Mouse (Mus musculus) thymus, postnatal 0 days (tissue): ENCODE results near the gene Hadha. TPM values are rescaled to one million over a fixed set of nuclear protein-coding genes. Genes with fewer than 3 reads are reported as not detected.
A peak's percentile ranks its signal among the peaks of the same experiment; 100 is the strongest.

ENCODE experiments used
- DNase-seq: peaks from one replicate; pipeline ENCODE4 v3.0.0-alpha.2; 2015; ENCODE audit warnings: low spot score
- polyA plus RNA-seq: library from polyadenylated mRNA; unstranded; fragments of >200 nt; fragmentation: Nextera tagmentation; extraction: Ambion mirVana; gene quantifications from 2 replicates; pipeline ENCODE4 v1.2.1, GENCODE M21; 2015

The Hadha gene
- polyA plus RNA-seq: 111 and 124 TPM in 2 replicates

DNA sequence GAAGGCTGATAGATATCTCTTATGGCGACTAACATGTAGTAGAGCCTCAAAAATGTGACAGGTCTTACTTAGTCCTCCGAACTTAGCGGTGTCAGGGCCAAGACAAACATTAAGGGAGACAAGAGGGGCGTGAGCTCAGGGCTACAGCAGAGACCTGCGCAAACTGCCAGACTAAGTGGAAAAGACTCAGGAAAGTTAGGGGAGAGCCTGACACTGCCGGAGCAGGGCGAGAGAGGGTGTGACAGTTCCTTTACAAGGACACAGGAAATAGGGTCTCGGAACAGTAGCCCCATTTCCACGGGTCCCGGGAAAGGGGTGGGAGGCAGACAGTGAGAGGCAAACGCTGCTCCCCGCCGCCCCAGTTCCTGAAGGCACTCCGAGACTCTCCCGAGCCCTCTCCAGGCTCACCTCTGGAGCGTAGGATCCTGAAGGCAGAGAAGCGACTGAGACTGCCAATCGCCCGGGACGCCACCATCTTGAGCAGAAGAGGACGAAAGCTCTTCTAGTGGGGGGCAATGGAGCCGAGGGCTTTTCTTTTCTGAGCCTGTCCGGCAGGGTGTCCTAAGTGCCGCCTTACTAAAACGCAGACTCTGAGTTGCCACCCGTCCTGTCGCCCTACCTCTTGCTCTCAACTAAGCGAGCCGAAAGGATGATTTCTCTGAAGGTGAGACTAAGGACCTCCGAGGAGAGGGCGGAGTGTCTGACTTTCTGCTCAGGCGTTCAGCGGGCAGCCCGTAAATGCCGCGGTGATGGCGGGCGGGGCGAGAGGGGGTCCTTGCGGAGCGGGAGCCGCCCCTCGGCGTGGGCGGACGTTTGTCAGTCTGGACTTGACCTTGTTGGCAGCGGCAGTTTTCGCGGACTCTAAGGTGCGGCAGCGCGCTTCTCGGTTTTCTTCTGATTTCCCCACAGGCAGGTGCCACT lies at the start of gene Hadha, which contains the start of gene Hadhb:
Gene Hadha (minus strand): TSS at position 689 of the 921 bp plus-strand sequence.
Gene Hadhb (plus strand): TSS at position 775 of the 921 bp plus-strand sequence.
- DNase-seq: peak; percentile 89

DNA sequence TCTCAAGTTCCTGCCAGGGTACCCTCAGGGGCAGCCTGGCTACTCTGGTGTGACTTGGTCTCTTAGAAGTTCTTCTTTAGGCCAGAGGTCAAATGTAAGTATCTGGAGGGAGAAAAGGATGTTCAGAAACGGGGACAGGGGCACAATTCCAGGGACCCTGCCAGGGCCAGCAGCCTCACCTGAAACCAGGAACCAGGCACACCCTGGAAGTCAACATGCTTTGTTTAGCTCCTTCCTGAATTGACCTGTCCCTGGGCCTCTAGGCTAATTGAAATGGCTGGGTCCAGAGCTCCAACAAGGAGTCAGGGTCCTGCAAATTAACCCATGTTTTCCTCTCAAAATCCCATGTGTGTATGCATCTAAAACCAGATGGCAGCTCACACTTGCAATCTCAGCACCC lies 49.5 kb upstream of the Hadha start:
- DNase-seq: no peak

DNA sequence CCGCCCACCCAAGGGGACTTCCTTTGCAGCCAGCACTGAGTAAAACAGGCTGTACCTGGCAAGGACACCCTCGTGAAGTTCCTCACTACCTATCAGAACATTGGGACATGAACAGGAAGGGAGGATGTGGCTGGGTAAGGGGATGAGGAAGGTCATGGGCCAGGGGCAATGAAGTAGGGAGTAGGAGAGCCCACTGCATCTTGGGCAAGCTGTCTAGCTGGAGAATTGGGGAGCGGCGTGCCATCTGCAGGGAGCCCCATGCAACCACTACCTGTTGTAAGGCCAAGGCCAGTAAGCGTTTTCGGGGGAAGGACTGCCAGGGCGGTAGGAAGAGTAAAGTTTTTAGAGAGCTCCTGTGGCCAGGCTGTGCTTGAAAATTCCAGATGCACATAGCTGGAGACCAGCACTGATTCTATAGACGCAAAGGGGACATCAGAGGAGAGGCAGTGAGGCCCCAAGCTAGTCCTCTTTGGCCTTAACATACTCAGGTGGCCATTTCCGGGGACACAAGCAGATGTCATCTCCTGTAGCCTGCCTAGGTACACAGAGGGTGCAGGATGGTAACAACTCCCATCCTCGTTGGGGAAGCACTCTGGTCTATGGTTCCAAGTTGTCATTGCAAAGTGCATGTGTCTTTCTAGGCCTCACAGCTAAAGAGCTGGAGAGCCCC lies 48.4 kb upstream of the Hadha start:
- no peak for DNase-seq

DNA sequence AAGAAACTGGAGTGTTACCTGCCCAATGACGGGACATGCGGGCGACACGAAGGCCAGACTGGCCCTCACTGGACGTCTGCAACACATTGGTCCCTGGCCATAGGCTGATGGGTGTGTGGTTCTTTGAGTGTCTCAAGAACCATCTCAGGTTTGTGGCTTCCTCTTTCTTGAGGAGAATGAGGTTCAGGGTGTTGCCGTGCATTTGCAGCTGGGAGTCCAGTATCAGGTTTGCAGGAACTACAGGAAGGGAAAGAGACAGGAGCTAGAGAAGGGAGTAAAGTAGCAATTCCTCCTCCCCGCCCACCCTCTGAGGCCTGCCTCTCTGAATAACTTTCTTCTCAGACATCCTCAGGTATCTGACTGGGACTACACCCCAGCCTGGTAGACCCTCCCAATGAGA lies 47.3 kb upstream of the Hadha start:
- DNase-seq: no peak

DNA sequence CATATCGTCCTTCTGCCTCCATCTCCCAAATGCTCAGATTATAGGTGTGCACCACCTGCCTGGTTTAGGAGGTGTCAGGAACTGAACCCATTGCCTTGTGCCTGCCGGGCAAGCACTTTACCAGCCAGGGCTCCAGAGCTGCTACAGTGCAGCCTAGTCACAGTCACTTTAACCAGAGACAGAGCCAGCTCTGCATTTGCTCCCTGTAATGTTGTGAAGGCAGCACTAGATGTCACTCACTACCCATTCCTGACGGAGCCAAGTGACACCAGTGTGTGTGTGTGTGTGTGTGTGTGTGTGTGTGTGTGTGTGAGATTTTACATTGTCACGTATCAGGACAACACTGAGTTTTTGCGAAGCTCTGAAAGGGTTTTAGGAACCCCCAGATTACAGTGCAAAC lies 46.6 kb upstream of the Hadha start:
- peak; percentile 33 for DNase-seq

DNA sequence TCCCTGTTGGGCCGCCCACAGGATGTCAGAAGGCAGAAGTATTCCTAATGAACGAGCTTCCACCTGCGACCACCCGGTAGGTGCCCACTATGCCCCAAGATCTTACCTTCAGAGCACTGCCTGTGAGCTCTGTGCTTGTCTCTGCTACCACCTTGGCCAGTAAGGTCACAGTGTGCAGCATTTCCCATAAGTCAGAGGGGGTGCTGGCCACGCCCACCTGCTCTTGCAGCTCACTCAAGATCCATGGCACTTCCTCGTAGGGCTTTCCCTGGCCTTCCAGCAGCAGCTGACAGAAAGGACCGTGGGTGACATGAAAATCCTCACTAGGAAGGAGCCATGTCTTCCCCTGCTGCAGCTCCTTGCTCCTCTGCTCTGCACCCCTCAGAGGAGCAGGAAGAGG lies 43.3 kb upstream of the Hadha start:
- DNase-seq: peak; percentile 31

DNA sequence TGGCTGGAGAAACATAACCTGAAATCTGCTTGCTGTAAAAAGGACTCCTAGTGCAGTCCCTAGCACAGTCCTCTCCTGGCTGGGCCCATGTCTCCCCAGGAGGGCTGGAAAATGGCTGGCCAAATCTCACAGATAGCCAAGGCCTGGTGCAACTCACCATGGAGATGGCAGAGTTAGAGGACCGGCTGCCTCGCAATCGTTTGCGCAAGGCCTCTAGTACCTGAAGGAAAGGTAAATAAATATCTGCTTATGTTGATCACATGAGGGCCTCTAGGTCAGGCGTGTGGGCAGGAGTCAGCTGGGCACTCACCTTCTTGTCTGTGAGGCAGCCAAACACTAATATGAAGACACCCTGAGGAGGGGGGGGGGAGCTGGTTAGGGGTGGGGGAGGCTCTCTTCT lies 40.4 kb upstream of the Hadha start:
- no peak for DNase-seq

DNA sequence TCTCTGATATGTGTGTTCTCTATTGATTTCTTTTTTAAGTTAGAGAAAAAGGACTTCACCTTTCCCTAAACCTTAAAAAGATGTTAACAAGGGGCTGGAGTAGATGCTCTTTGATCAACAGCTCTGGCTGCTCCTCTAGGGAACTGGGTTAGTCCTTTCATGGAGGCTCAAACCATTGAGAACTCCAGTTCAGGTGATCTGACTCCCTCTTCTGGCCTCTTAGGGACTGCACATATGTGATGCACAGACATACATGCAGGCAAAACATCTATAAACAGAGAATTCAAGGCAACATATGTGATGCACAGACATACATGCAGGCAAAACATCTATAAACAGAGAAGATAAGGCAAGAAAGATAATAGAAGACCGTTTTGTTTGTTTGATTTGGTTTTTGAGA lies 37.5 kb upstream of the Hadha start:
- DNase-seq: no peak

DNA sequence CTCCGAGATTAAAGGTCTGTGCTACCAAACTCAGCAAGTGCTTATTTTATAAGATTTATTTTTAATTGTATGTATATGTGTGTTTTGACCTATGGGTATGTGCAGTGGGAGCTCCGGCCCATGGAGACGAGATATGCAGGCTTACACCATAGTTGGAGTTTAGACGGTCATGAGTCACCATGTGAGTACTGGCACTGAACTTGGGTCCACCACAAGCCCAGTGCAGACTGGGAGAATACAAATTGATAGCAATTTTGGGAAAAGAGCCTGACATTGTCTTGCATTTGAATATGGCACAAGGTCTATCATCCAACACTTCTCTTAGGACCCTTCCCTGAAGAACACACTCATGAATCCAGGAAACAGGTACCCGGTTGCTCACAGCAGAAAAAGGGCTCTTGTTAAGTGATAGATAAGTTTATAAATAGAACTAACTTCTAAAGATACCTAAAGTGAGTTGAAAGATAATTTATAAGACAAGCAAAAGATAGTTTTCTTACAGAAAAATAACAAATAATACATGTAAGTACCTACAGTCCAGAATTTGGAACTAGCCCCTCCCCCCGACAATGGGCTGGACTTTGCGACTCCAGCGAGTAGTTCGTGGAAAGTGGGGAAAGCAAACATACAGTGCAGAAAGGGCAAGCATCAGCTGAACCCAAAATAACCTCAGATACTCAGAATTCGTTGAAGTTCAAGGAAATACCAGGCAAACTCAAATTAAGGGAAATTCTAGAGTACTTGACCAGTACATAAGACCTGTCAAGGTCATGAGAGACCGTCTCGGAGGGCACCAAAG lies 32.9 kb upstream of the Hadha start:
- no peak for DNase-seq

DNA sequence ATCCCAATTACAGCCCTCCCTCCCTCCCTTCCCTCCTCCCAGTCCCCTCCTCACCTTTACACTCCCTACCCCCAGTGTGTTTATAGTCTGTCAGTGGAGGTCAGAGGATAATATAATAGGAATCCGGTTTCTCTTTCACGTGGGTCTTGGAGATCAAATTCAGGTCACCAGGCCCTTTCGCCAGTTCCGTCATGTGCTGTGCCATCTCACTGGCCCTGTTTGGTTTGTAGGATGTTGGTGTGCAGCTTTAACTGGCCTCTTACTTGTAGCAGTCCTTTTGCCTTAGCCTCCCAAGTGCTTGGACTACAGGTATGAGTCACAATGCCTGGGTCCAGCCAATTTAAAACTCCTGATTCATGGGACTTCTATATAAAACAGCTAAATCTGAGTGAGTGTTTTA lies 20.8 kb upstream of the Hadha start:
- DNase-seq: no peak

DNA sequence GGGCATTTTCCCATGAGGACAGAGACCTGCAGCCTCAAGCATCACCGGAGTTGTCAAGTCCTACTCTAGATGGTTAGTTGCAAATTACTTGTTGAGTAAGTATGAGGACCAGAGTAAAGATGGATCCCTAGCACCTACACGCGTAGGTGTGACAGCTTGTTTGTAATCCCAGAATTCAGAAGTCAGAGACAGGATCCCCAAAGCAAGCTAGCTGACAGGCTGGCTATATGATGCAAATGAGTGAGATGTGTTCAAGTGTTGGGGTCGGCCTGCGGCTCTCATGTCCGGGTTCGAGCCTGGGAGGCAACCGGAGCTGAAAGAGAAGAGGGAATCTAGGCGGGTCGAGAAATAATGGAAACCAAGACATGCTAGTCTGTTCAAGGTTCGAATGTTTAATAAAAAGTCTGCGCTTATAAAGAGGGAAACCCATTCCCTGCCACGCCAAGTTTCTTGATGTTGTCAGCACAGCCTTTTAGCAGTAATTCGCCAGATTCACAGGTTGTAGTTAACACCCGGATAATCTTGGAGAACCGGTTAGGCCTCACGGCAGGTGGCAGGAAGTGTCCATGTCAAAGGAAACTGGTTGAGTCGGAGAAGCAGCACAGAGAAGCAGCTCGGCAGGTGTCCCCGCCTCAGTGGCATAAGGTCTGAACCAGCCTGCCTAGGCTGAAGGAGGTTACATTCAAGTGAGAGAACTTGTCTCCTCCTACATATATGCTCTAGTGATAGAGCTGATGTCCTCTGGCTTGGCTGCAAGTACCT lies 18.1 kb upstream of the Hadha start:
- DNase-seq: no peak

DNA sequence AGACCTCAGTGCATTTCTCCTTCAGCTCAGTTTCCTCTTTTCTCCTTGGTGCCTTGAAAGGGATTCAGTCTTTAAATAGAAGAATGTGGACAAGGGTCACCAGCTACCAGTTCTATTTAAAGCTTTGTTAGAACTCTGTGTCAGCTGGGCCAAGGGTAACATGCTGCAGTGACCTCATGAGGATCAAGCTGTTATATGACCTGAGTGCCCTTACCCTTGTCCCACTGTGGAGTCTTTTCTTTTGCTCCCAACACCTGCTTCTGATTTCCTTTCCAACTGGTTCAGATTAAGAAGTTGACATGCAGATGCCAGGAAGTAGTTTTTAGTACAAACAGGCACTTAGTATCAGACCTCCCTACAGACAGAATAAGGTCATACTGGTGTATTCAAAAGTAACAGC lies 17.2 kb upstream of the Hadha start:
- no peak for DNase-seq

DNA sequence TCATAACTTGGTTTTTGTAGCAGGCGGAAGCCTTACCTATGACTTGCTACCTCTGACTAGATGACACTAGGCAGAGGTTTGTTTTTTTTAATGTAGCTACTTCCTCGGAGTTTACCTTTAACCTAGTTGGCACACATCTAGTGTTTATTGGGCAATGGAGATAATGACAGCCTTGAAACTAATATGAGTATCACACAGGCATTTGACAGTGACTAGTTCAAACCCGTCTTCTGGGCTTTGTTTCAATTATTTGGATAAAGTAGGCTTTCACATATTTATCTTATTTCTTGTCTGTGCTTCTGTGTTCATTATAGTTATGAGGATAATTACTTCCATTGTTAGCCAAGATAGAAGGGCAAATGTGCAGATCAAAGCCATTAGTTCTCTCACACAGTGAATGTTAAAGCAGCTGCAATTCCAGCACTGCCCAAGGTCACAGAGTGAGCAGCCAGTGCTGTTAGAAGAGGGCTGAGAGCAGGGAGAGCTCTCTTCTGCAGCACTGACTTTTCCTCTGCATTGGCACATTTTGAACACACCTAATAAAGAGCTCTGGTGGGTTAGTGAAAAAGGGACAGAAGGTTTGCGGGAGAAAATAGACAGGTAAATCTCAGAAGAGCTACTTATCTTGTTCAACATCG lies 15.5 kb upstream of the Hadha start:
- no peak for DNase-seq

DNA sequence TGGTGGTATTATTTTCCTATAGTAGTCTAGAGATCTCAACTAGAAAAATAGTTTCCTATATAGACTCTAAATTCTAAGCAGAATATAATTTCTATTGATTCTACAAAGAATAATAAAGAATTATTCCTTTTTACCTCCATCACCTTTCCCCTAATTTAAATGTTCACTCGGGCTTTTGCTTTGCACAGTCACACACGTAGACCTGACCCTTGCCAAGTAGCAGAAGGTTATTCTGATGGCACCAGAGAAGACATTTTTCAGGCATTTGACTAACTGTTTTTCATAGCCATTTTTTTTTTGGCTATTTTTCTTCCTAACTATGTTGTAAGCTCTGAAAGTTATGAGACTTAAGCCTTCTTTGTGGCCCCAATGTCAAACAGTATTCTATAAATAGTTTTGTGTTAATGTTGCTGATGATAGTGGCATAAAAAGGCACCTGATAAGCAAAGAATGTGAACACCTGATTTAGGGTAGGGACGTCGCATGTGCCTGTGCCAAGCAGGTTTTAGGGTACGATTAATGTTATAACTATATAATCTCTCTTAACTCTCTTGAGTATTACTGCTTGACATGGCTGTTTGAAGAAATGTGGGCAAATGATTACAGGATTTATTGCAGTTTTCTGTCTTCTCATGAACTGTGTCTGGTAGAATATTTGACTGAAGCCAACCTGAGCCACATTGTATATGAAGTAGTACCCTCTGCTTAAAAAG lies 10.4 kb upstream of the Hadha start:
- DNase-seq: no peak

DNA sequence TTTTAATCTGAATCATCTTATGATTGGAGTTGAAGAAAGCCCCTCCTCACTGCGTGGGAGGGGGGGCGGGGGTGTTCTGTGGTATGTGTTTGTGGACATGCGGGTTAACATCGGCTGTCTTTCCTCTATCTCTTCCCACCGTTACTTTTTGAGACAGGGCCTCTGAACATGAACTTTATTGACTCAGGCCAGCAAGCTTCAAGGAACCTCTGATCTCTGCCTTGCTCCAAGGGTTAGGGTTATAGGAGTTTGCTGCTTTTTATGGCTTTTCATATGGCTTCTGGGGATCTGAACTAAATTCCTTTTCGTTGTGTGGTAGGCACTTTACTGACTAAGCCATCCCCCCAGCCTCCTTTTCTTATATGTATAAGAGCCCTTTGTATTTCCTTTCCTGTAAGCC lies 7.4 kb upstream of the Hadha start:
- DNase-seq: no peak

DNA sequence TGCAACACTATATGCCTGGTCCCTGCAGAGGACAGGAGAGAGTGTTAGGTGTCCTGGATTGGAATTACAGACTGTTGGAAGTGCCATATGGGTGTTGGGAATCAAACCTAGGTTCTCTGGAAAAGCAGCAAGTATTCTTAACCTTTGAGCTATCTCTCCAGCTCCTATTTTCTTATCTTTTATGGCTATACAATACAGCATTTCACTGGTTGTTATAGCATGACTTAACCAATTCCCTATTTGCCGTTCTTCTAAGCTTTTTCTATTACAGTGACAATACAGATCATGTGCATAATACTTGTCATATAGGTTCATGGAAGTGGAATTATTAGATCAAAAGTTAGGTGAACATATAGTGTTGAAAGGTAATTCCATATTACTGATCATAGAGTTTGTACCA lies 6.9 kb upstream of the Hadha start:
- DNase-seq: no peak

DNA sequence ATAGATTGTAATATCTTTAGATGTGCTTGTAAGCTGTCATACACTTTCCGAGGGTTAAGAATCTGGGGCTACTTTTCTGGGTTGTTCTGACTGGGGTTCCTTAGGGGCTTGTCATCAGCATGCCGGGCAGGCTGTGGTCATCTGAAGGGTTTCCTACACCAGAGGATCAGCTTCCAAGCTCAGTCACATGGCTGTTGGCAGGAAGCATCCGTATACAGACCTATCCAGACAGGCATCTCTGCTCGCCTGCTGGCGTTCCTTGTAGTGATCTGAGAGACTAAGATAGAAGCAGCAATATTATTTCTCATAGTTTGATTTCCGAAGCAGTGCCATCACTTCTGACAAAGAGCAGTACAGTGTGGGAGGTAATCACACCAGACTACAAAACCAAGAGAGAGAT lies 4.6 kb upstream of the Hadha start:
- no peak for DNase-seq

DNA sequence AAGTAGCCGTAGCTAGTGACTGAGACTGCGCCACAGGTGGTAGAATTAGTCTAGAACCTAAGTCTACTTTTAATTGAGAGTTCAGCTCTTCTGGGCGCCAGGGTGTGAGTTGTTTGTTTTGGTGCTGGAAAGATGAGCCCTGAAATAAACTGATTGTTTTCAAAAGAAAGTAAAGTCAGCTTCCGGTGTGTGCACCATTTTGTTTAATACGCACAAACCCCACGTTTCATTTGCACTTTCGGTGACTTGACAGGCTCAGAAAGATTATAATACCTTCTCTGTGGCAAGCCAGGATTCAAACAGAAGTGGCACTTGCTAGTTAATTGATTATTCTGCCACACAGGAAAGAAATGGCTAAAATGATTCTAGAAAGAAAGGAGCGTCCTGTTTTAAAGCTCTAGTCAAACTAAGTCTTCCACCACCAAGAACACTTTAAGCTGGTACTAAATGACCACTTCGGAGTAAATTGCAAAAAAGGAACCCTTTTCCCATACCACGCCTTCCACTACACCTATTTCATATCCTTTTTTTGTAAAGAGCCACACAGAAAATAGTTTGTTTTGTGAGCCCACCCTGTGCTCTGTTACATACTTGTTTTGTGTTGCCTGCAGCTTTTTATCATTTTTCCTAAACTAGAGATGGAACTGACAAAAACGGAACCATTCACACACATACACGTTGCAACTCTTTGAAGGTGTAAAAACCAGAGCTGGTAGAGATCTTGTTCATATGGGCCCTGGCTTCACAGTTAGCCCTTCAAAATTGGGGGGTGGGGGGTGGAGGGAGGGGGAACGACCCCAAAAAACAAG lies 1.1 kb upstream of the Hadha start:
- peak; percentile 37 for DNase-seq

DNA sequence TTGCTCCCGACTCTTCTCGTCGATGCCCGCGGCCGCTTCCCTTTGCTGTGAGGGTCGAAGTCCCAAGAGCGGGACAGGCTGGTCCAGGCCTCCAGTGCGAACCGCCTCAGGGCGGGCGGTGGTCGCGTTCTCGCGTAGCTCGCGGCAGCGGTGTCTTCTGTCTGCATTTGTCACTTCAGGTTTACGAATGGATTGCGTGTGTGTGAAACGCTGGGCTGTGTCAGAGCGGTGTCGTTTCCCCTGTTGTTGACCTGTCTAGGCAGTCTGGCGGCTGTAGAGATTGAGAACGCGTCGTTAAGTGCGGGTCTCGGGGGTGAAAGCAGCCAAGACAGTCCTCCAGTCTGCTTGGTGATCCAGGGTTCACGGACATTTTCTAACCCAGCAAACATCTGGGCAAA lies 432 bp upstream of the Hadha start:
- no peak for DNase-seq
